Comparison of ENCODE assay signal across 7 mouse cellular contexts in the genomic region with DNA sequence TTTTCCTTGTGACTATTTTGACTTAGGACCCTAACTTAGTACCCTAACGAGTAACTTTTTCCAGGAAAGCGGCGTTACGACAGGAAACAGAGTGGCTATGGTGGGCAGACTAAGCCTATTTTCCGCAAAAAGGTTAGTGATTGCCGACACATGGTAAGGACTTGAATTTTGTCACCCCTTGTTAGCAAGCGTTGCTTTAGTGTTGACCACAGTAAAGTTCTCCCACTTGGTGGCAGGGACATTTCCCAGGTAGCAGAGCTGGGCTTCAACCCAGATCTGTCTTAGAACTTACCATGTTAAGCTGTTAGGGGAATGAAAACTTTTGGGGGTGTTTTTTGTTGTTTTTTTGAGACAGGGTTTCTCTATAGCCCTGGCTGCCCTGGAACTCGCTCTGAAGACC. TPM values are rescaled to one million over a fixed set of nuclear protein-coding genes. Genes with fewer than 3 reads are reported as not detected.
DNase-seq lines count a peak whose midpoint lies in the region; ATAC-seq lines count a peak whose summit lies in the region.

No protein-coding gene starts in this region.

- ATAC-seq in lung, embryonic 16.5 days (ENCODE audit: low read depth), result no peak
- no peak for ATAC-seq in forebrain, embryonic 11.5 days (replicated peaks; ENCODE audit: low FRiP score)
- ATAC-seq in limb, embryonic 13.5 days (ENCODE audit: low FRiP score, low read depth), result no peak
- no peak for ATAC-seq in stomach, embryonic 14.5 days (ENCODE audit: insufficient number of reproducible peaks, insufficient read depth, low FRiP score, low read depth)

- 29% methylated on average over 8 of the region's 8 CpGs for WGBS in lung, embryonic 16.5 days
- 43% methylated on average over 8 of the region's 8 CpGs for WGBS in forebrain, embryonic 11.5 days
- WGBS in limb, embryonic 13.5 days, result 26% methylated on average over 8 of the region's 8 CpGs
- WGBS in stomach, embryonic 14.5 days, result 42% methylated on average over 8 of the region's 8 CpGs

- H3K4me1 ChIP-seq in lung, embryonic 16.5 days (replicated peaks; ENCODE audit: control insufficient read depth, insufficient read depth, low read length), result no peaks in the 10 kb centered on the region
- H3K4me1 ChIP-seq in forebrain, embryonic 11.5 days (replicated peaks; ENCODE audit: control insufficient read depth, insufficient read depth, low read length), result no peaks in the 10 kb centered on the region
- H3K4me1 ChIP-seq in limb, embryonic 13.5 days, result peaks cover 7% of the 10 kb centered on the region; the same call in 1 of the 2 replicates
- no peaks in the 10 kb centered on the region for H3K4me1 ChIP-seq in stomach, embryonic 14.5 days (ENCODE audit: control insufficient read depth, insufficient read depth, low read length)

- H3K9me3 ChIP-seq in lung, embryonic 16.5 days (ENCODE audit: control insufficient read depth, low read length), result no peaks in the 10 kb centered on the region
- H3K9me3 ChIP-seq in forebrain, embryonic 11.5 days (ENCODE audit: control insufficient read depth, low read length), result no peaks in the 10 kb centered on the region
- no peaks in the 10 kb centered on the region for H3K9me3 ChIP-seq in limb, embryonic 13.5 days
- H3K9me3 ChIP-seq in stomach, embryonic 14.5 days (ENCODE audit: control insufficient read depth, low read depth, low read length), result no peaks in the 10 kb centered on the region

- H3K4me3 ChIP-seq in lung, embryonic 16.5 days (ENCODE audit: low read length), result peak overlapping the region; percentile 61
- H3K4me3 ChIP-seq in forebrain, embryonic 11.5 days (ENCODE audit: low read depth, low read length), result peak overlapping the region; percentile 50
- H3K4me3 ChIP-seq in limb, embryonic 13.5 days, result peak overlapping the region; percentile 55
- H3K4me3 ChIP-seq in stomach, embryonic 14.5 days (ENCODE audit: low read depth, low read length), result peak overlapping the region; percentile 49

- 0 out of 2 replicates have a peak, but pooled peaks cover 3% of the 10 kb centered on the region for H3K36me3 ChIP-seq in lung, embryonic 16.5 days (ENCODE audit: control insufficient read depth, insufficient read depth, low read length)
- no peaks in the 10 kb centered on the region for H3K36me3 ChIP-seq in forebrain, embryonic 11.5 days (ENCODE audit: control insufficient read depth, insufficient read depth, low read length)
- peaks cover 2% of the 10 kb centered on the region; the same call in 1 of the 2 replicates for H3K36me3 ChIP-seq in limb, embryonic 13.5 days
- peaks cover 4% of the 10 kb centered on the region; the same call in 1 of the 2 replicates for H3K36me3 ChIP-seq in stomach, embryonic 14.5 days (ENCODE audit: control insufficient read depth, insufficient read depth, low read length)

- H3K9ac ChIP-seq in lung, embryonic 16.5 days (ENCODE audit: low read length), result peak overlapping the region; percentile 77
- H3K9ac ChIP-seq in forebrain, embryonic 11.5 days (ENCODE audit: low read length), result peak overlapping the region; percentile 72
- H3K9ac ChIP-seq in limb, embryonic 13.5 days, result peak overlapping the region; percentile 74
- H3K9ac ChIP-seq in stomach, embryonic 14.5 days (replicated peaks; ENCODE audit: low read depth, low read length), result peak overlapping the region; percentile 58

- no peaks in the 10 kb centered on the region for H3K27me3 ChIP-seq in lung, embryonic 16.5 days (ENCODE audit: control insufficient read depth, insufficient read depth, low read depth, low read length)
- no peaks in the 10 kb centered on the region for H3K27me3 ChIP-seq in forebrain, embryonic 11.5 days (ENCODE audit: control insufficient read depth, insufficient read depth, low read length)
- peaks cover 4% of the 10 kb centered on the region; the same call in 1 of the 2 replicates for H3K27me3 ChIP-seq in limb, embryonic 13.5 days
- no peaks in the 10 kb centered on the region for H3K27me3 ChIP-seq in stomach, embryonic 14.5 days (ENCODE audit: control insufficient read depth, insufficient read depth, low read length)

- peak overlapping the region; percentile 77 for H3K27ac ChIP-seq in lung, embryonic 16.5 days (ENCODE audit: low read length)
- H3K27ac ChIP-seq in forebrain, embryonic 11.5 days (ENCODE audit: low read depth, low read length), result no peak overlapping the region
- H3K27ac ChIP-seq in limb, embryonic 13.5 days, result no peak overlapping the region
- no peak overlapping the region for H3K27ac ChIP-seq in stomach, embryonic 14.5 days (ENCODE audit: low read length)

- H3K4me2 ChIP-seq in lung, embryonic 16.5 days (ENCODE audit: low read depth, low read length), result peak overlapping the region; percentile 54
- H3K4me2 ChIP-seq in forebrain, embryonic 11.5 days (ENCODE audit: low read depth, low read length, severe bottlenecking), result peak overlapping the region; percentile 57
- peak overlapping the region; percentile 69 for H3K4me2 ChIP-seq in limb, embryonic 13.5 days (replicated peaks)
- peak overlapping the region; percentile 64 for H3K4me2 ChIP-seq in stomach, embryonic 14.5 days (replicated peaks; ENCODE audit: low read depth, low read length)

- DNase-seq in lung, postnatal 14 days, result no peak
- no peak for DNase-seq in forebrain, embryonic 11.5 days (ENCODE audit: low spot score)
- DNase-seq in layer of hippocampus, adult 18-20 months (ENCODE audit: low spot score in 2 of 2), result no peak
- DNase-seq in urinary bladder, postnatal 10 days (ENCODE audit: low spot score), result no peak

RNA-seq across cellular contexts. Expression of a gene that starts 1.0 kb away (rescaled TPM):
- 359 and 439 TPM in 2 replicates for polyA plus RNA-seq in lung, embryonic 16.5 days (2015; fragmentation: Nextera tagmentation; extraction: Ambion mirVana)
- polyA plus RNA-seq in forebrain, embryonic 11.5 days (2014; fragmentation: Nextera tagmentation; extraction: Ambion mirVana), result 295 and 342 TPM in 2 replicates
- 381 and 410 TPM in 2 replicates for polyA plus RNA-seq in limb, embryonic 13.5 days (2015; fragmentation: Nextera tagmentation; extraction: Ambion mirVana)
- polyA plus RNA-seq in stomach, embryonic 14.5 days (2014; fragmentation: Nextera tagmentation; extraction: Ambion mirVana), result 561 and 566 TPM in 2 replicates
- total RNA-seq in layer of hippocampus, adult 18-20 months (2021), result 100 to 1,000 TPM; 151 to 153 TPM

RNA-seq across cellular contexts. Expression of a gene that starts 3.1 kb away (rescaled TPM):
- polyA plus RNA-seq in lung, embryonic 16.5 days (2015; fragmentation: Nextera tagmentation; extraction: Ambion mirVana), result 1.9 and 2.1 TPM in 2 replicates
- 0.99 and 1.2 TPM in 2 replicates for polyA plus RNA-seq in forebrain, embryonic 11.5 days (2014; fragmentation: Nextera tagmentation; extraction: Ambion mirVana)
- polyA plus RNA-seq in limb, embryonic 13.5 days (2015; fragmentation: Nextera tagmentation; extraction: Ambion mirVana), result 1.3 and 1.8 TPM in 2 replicates
- polyA plus RNA-seq in stomach, embryonic 14.5 days (2014; fragmentation: Nextera tagmentation; extraction: Ambion mirVana), result 0.29 and 1.2 TPM in 2 replicates
- 1 to 10 TPM in 1 of 2 experiments, under 1 TPM in 1; 0.74 to 1.1 TPM for total RNA-seq in layer of hippocampus, adult 18-20 months (2021)

RNA-seq across cellular contexts. Expression of a gene that starts 14.5 kb away (rescaled TPM):
- 6.9 TPM in 2 replicates for polyA plus RNA-seq in lung, embryonic 16.5 days (2015; fragmentation: Nextera tagmentation; extraction: Ambion mirVana)
- polyA plus RNA-seq in forebrain, embryonic 11.5 days (2014; fragmentation: Nextera tagmentation; extraction: Ambion mirVana), result 3.3 and 3.9 TPM in 2 replicates
- polyA plus RNA-seq in limb, embryonic 13.5 days (2015; fragmentation: Nextera tagmentation; extraction: Ambion mirVana), result 4.4 and 4.5 TPM in 2 replicates
- polyA plus RNA-seq in stomach, embryonic 14.5 days (2014; fragmentation: Nextera tagmentation; extraction: Ambion mirVana), result 4.9 and 7.6 TPM in 2 replicates
- 1 to 10 TPM; 9.5 to 9.8 TPM for total RNA-seq in layer of hippocampus, adult 18-20 months (2021)

RNA-seq across cellular contexts. Expression of a gene that starts 14.5 kb away (rescaled TPM):
- polyA plus RNA-seq in lung, embryonic 16.5 days (2015; fragmentation: Nextera tagmentation; extraction: Ambion mirVana), result 160 and 172 TPM in 2 replicates
- polyA plus RNA-seq in forebrain, embryonic 11.5 days (2014; fragmentation: Nextera tagmentation; extraction: Ambion mirVana), result 183 and 185 TPM in 2 replicates
- 162 and 163 TPM in 2 replicates for polyA plus RNA-seq in limb, embryonic 13.5 days (2015; fragmentation: Nextera tagmentation; extraction: Ambion mirVana)
- 83.6 and 84.8 TPM in 2 replicates for polyA plus RNA-seq in stomach, embryonic 14.5 days (2014; fragmentation: Nextera tagmentation; extraction: Ambion mirVana)
- 100 to 1,000 TPM; 153 to 156 TPM for total RNA-seq in layer of hippocampus, adult 18-20 months (2021)

RNA-seq across cellular contexts. Expression of a gene that starts 44.8 kb away (rescaled TPM):
- 58.2 and 58.4 TPM in 2 replicates for polyA plus RNA-seq in lung, embryonic 16.5 days (2015; fragmentation: Nextera tagmentation; extraction: Ambion mirVana)
- 72.0 and 81.3 TPM in 2 replicates for polyA plus RNA-seq in forebrain, embryonic 11.5 days (2014; fragmentation: Nextera tagmentation; extraction: Ambion mirVana)
- polyA plus RNA-seq in limb, embryonic 13.5 days (2015; fragmentation: Nextera tagmentation; extraction: Ambion mirVana), result 69.0 and 72.7 TPM in 2 replicates
- polyA plus RNA-seq in stomach, embryonic 14.5 days (2014; fragmentation: Nextera tagmentation; extraction: Ambion mirVana), result 71.0 and 81.2 TPM in 2 replicates
- total RNA-seq in layer of hippocampus, adult 18-20 months (2021), result 10 to 100 TPM; 17.4 to 18.0 TPM
